Mouse (Mus musculus): ENCODE measurements around the gene Btbd35f11.
A peak's percentile ranks its signal among the peaks of the same experiment; 100 is the strongest.
"Not testable (repeated sequence)": the region's sequence is repeated elsewhere in the genome, so short reads cannot be mapped to it uniquely, and the experiment has no call there.

The Btbd35f11 gene

DNA sequence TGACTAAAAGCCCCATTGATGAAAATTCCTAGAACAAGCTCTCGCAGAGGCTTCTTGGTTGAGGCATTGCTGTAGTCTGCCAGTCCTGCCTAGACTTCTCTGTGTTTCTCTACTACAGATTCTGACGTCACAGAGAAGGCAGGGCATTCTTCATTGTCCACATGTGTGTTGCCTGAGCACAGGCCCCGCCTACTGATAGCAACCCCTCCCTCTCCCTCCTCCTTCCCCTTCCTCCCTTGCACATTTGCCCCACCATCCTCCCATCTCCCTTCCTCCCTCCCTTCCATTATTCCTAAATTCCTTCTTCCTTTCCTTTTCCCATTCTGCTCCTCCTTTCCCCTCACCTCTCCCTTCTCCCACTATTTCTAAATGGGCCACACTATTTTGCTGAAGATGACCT, at the start of gene Btbd35f11:
Btbd35f11 (minus strand) TSS at position 101 of the 400 bp plus-strand sequence.
- not testable (repeated sequence) for DNase-seq (ENCODE audit: low spot score)

DNA sequence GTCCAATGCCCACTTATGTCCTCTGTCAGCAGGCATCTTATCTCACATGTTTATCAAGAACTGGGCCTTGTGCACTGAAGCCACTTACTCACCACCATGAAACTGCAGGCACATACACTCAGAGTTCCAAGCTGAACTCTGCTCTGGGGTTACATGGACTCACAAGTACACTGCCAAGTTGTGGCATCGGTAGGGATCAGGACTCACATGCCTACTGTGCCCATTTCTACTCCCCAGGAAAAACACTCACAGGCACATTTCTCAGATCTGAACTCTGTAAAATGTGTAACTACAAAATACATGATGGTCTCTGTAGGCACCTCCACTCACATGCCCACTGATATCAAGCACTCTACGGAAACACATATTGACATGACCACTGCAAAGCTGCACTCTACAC, 33.5 kb downstream of the Btbd35f11 start:
- peak; percentile 1 for DNase-seq (ENCODE audit: low spot score)
